Mouse (Mus musculus): Measurements from ENCODE around the gene B130006D01Rik.

Gene B130006D01Rik

DNA sequence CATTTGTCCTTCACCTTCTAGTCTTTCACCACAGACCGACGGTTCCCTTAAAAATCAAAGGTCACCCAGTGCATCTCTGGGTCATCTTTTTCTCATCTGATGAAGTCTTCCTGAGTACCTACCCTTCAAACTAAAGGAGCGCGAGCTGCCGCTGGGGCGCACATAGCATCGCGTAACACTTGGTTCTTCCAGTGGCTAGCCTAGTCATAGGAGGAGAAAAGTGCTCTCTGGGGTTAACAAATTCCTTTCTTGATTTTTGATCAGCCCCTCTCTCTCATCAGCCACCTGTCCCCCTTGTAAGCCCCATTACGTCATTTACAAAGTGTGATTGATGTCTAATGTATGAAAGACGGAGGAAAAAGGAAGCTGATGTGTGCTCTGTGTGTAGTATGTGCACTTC is 45.8 kb downstream of the B130006D01Rik start:
- in situ Hi-C loops (cut with MboI, MseI) = no loop called here

DNA sequence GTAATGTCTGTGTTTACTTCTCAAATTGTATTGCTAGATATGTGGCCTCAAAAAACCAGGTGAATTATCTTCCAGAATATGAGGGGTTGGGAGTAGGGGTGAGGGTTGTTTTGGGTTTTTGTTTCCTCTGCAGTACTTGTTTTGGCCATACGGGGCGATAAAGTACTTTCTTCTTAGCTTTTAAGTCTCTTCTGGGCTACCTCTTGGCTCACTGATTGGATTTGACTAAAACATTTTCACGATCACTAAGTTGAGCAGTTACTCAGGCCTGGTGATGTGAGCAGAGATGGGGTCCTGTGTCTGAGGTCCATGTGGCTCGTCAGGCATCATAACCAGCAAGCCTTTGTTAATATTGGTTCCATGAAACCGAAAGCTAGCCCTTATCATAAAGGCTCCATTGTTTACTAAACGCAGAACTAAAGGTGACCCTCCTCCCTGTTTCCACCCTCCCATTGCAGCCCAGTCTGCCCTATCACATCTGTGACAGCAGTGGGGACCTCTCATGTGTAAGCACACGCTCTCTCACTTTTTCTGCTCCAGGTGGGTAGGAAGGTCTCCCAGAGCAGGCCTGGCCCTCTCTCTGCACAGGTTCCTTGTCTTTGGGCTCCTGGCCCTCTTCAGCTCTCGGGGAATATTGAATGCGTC is 47.5 kb downstream of the B130006D01Rik start:
- in situ Hi-C loops (cut with MboI, MseI) = no loop called here

DNA sequence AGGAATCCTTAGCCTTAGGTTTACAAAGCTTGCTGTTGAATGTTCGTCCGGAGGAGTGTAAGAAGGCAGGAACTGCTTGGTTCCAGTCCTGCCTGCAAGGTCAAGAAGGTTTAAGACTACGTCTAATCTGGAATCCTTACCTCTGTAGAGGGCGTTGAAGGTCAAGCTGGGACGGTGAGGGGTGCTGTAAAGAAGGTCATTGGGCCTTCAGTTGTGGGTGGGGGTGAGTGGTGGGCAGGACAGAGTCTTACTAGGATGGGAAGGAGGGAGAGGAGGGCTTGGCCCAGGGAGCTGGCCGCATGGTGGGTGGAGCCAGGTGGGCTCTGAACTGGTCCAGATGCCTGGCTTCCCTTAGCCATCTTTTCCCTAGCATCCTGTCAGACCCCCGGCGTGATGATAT is 48.3 kb downstream of the B130006D01Rik start:
- in situ Hi-C loops (cut with MboI, MseI) = no loop called here

DNA sequence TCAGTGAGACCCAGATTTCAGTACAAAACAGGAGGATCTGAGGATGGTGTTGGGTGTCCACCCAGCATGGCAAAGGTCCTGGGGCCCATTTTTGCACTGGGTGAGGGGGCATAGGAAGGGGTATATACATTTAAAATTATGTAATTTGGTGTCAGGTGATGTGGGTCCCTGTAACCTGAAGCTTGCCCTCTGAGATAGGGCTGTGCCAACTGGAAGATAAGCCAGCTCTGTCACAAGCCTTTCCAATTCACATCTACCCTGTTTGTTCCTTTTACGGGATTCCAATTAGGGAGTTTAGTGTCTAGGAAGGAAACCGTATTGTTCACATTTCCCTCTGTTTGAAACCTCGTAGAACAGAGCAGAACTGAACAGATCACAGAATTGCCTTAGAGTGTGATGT is 49.9 kb downstream of the B130006D01Rik start:
- in situ Hi-C loops (cut with MboI, MseI) = no loop called here

All from T-helper 1 cell (primary cell).